Mouse (Mus musculus) lung, embryonic 16.5 days (tissue): ENCODE data around the gene Rph3al. TPM values are rescaled to one million over a fixed set of nuclear protein-coding genes. Genes with fewer than 3 reads are reported as not detected.

Experiments
- ATAC-seq: fragments of 200-750 bp; cut with Nextera tagmentation; 2 replicates; pipeline ENCODE4 v1.8.0; 2017; ENCODE audit warnings: low read depth, mild to moderate bottlenecking, moderate library complexity
- H3K27ac ChIP-seq: fragments of 300-500 bp; sonication (generic); 2 replicates; pipeline ENCODE4 v1.5.1; 2014; ENCODE audit warnings: mild to moderate bottlenecking, control low read depth, low read length
- H3K27me3 ChIP-seq: fragments of 300-500 bp; sonication (generic); 2 replicates; pipeline ENCODE4 v1.6.1; 2014; ENCODE audit warnings: low read depth, low read length, mixed read lengths; ENCODE audit not compliant: control insufficient read depth, insufficient read depth
- H3K36me3 ChIP-seq: fragments of 300-500 bp; sonication (generic); 2 replicates; pipeline ENCODE4 v1.6.1; 2014; ENCODE audit warnings: low read length; ENCODE audit not compliant: control insufficient read depth, insufficient read depth
- H3K4me1 ChIP-seq: fragments of 300-500 bp; sonication (generic); replicated peaks from 2 replicates; pipeline ENCODE4 v1.6.1; 2014; ENCODE audit warnings: low read length, mixed read lengths; ENCODE audit not compliant: control insufficient read depth, insufficient read depth
- H3K4me2 ChIP-seq: fragments of 300-500 bp; sonication (generic); 2 replicates; pipeline ENCODE4 v1.6.1; 2014; ENCODE audit warnings: low read depth, low read length, control low read depth
- H3K4me3 ChIP-seq: fragments of 300-500 bp; sonication (generic); 2 replicates; pipeline ENCODE4 v1.5.1; 2014; ENCODE audit warnings: mild to moderate bottlenecking, low read length, control low read depth
- H3K9ac ChIP-seq: fragments of 300-500 bp; sonication (generic); 2 replicates; pipeline ENCODE4 v1.6.1; 2014; ENCODE audit warnings: low read length, control low read depth
- H3K9me3 ChIP-seq: fragments of 300-500 bp; sonication (generic); 2 replicates; pipeline ENCODE4 v1.6.1; 2016; ENCODE audit warnings: low read length; ENCODE audit not compliant: control insufficient read depth
- WGBS: fragments of 180-500 bp; shearing (Covaris S2); extraction: QIAGEN DNeasy Blood & Tissue Kit; methylation state at CpG from one replicate; pipeline ENCODE4 v1.1.7; 2014; 5-methylcytosine and 5-hydroxymethylcytosine counted together
- polyA plus RNA-seq: library from polyadenylated mRNA; unstranded; fragments of >200 nt; fragmentation: Nextera tagmentation; extraction: Ambion mirVana; gene quantifications from 2 replicates; pipeline ENCODE4 v1.2.1, GENCODE M21; 2015

The Rph3al gene
- polyA plus RNA-seq, 1 experiment from 2014 or later = 8.1 TPM

DNA sequence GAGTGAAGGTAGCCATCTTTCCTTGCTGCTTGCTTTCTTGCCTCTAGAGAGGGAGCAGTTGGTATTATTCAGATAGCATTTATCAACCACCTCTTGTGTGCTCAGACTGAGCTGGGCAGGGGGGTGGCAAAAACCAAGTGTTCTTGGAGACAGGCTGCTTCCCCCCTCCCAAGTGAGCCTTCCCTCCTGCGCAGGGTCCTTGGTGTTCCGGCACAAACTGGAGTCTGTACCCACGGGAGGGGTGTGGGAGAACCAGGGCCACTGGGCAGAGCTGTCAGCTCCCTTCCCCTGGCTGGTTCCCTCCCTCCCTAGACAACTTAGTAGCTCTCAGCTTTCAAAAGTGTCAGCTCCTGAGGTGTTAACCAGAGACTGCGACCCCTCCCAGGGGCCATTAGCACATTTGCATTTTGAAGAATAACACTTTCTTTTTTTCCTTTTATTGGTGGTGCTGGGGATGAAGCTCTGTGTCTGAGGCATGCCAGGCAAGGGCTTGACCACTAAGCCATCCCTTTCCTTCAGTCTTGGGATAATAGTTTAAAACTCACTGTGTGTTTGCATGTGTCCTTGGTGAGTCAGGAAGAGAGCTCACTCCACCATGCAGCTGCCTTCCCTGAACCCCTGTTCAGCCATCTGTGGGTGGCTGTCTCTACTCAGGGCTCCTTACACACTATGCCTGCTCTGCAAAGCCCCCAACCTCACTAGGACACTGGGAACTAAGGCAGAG lies 73.5 kb downstream of the Rph3al start:
- H3K27me3 ChIP-seq = no peaks in the 10 kb centered on the region
- H3K4me3 ChIP-seq = no peak overlapping the region
- no peaks in the 10 kb centered on the region for H3K36me3 ChIP-seq
- 0 out of 2 replicates have a peak overlapping the region, but pooled peaks have one; percentile 12 for H3K27ac ChIP-seq
- H3K9ac ChIP-seq = no peak overlapping the region
- ATAC-seq = 0 out of 2 replicates have a peak, but pooled peaks have one; percentile 24
- no peaks in the 10 kb centered on the region for H3K9me3 ChIP-seq
- no peak overlapping the region for H3K4me2 ChIP-seq
- H3K4me1 ChIP-seq = peaks cover 26% of the 10 kb centered on the region
- WGBS = 41% methylated on average over 4 of the region's 4 CpGs

DNA sequence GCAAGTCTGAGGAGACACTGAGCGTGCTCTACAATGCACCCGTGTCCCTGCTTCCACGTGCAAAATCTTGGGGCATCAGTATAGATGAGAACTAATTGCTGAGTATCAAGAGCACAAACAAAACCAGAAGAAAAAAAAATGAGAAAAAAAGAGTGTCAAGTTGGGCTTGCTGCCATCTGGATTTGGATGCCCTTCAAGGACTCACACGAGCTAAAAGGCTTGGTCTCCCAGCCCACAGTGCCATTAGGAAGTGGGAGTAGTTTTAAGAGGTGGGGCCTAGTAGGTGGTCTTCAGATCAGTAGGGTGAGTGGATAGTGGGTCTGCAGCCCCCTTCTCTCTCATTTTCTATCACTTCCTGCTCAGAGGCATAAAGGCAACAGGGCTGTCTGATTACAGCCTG lies 75.8 kb downstream of the Rph3al start:
- Histone ChIP-seq H3K9me3 (no peaks in the 10 kb centered on the region), H3K9ac (no peak overlapping the region), H3K36me3 (no peaks in the 10 kb centered on the region), H3K27ac (no peak overlapping the region), H3K27me3 (no peaks in the 10 kb centered on the region), H3K4me3 (no peak overlapping the region), H3K4me1 (peaks cover 27% of the 10 kb centered on the region), H3K4me2 (no peak overlapping the region)
- ATAC-seq = no peak
- WGBS = 50% methylated on average over 4 of the region's 4 CpGs

DNA sequence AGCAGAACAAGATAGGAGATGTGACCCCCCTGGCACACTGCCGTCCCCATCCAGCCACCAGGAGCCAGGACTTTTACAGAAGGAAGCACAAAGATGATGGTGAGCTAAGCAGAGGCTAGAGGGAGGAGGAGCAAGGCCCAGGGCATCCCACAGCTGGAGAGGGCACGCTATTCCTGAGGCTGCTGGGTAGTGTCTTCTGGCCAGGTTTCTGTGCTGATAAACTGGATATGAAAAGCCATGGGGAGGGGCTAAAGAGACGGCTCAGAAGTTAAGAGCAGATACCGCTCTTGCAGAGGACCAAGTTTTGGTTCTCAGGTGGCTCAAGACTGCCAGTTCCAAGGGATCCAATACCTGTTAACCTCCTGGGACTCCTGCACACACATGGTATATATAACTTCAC lies 76.6 kb downstream of the Rph3al start:
- Histone ChIP-seq H3K27ac (no peak overlapping the region), H3K27me3 (no peaks in the 10 kb centered on the region), H3K4me1 (peaks cover 31% of the 10 kb centered on the region), H3K36me3 (no peaks in the 10 kb centered on the region), H3K4me3 (no peak overlapping the region), H3K9ac (no peak overlapping the region), H3K9me3 (no peaks in the 10 kb centered on the region), H3K4me2 (0 out of 2 replicates have a peak overlapping the region, but pooled peaks have one; percentile 3)
- ATAC-seq = no peak
- 40% methylated on average over 4 of the region's 4 CpGs for WGBS

DNA sequence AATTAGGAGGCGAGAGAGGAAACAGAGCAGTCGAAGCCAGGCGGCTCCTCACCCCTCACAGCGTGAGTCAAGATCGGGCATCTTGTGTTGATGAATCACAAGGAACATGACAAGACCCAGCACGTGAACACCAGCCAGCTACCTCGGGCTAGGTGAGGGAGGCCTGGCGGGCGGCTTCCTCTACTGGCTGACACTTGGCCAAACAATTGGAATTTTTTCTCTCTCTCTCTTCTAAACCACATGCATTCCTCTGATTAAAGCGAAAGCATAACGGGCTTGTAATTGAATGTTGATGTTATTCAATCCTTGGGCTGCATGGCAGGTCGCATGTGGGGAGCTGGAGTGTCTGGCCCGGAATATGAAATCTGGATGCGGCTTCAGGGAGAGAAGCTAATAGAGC lies 77.0 kb downstream of the Rph3al start:
- H3K9me3 ChIP-seq = no peaks in the 10 kb centered on the region
- ATAC-seq = no peak
- peaks cover 31% of the 10 kb centered on the region for H3K4me1 ChIP-seq
- no peak overlapping the region for H3K4me3 ChIP-seq
- H3K9ac ChIP-seq = no peak overlapping the region
- H3K36me3 ChIP-seq = no peaks in the 10 kb centered on the region
- H3K27me3 ChIP-seq = no peaks in the 10 kb centered on the region
- 31% methylated on average over 14 of the region's 14 CpGs for WGBS
- no peak overlapping the region for H3K27ac ChIP-seq
- H3K4me2 ChIP-seq = 0 out of 2 replicates have a peak overlapping the region, but pooled peaks have one; percentile 3

DNA sequence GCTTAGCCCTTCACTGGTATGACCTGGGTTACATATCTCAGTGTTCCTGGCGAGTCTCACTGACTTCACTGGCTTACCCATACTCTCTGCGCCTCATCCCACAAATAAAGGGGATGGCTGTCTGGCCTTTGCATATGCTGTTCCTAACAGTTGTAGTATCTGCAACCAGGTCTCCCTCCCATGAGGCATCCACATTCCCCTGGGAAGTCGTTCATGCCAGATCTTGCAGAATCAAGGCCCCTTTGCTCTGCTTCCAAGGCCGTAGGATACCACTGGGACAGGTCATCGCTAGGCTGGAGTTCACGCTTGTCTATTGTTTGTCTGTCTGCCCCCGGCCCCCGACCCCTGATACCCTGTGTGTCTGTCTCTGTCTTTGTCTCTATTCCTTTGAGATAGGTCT lies 78.8 kb downstream of the Rph3al start:
- peaks cover 18% of the 10 kb centered on the region for H3K4me1 ChIP-seq
- H3K9ac ChIP-seq = no peak overlapping the region
- WGBS = 77% methylated on average over 8 of the region's 8 CpGs
- H3K27me3 ChIP-seq = no peaks in the 10 kb centered on the region
- ATAC-seq = no peak
- no peak overlapping the region for H3K27ac ChIP-seq
- no peaks in the 10 kb centered on the region for H3K9me3 ChIP-seq
- no peak overlapping the region for H3K4me3 ChIP-seq
- H3K4me2 ChIP-seq = no peak overlapping the region
- H3K36me3 ChIP-seq = no peaks in the 10 kb centered on the region

DNA sequence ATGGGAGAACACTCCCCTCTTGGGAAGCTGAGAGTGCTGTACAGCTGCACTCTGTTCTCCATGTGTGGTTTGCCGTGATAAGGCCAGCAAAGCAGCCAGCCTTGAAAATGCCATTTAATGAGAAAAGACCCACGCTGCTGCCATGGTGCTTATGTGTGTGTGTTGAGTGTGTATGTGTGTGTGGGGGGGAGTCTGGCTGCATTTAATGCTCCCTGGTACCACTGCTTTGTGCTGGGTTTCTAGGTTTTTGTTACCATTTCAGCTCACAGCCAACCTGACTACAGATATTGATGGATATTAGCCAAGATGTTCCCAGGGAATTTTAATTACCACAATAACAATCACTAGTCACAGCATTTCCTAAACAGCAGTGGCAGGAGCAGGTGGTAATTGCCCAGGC lies 79.3 kb downstream of the Rph3al start:
- H3K27ac ChIP-seq = no peak overlapping the region
- ATAC-seq = no peak
- H3K4me1 ChIP-seq = peaks cover 17% of the 10 kb centered on the region
- H3K4me3 ChIP-seq = no peak overlapping the region
- H3K27me3 ChIP-seq = no peaks in the 10 kb centered on the region
- no peaks in the 10 kb centered on the region for H3K9me3 ChIP-seq
- H3K4me2 ChIP-seq = no peak overlapping the region
- 64% methylated on average over 2 of the region's 2 CpGs for WGBS
- H3K9ac ChIP-seq = no peak overlapping the region
- H3K36me3 ChIP-seq = no peaks in the 10 kb centered on the region

DNA sequence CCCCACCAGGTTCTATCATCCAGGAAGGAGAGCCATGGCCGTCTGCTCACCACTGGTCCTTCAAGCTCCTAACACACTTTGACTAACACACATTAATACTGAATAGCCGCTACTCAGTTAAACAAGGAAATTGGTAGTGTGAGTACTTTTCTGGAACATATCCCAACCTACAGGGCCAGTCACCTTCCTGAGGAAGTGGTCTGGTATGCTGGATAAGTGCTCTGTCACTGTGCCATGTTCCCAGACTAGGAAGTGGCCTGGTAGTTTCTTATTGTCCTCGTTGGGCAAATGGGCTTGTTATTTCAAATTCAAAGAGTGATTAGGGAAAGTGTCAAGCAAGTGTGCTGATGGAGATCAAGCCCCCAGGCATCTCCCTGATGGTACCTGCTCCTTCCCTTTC lies 80.4 kb downstream of the Rph3al start:
- Histone ChIP-seq H3K4me3 (no peak overlapping the region), H3K27me3 (no peaks in the 10 kb centered on the region), H3K36me3 (no peaks in the 10 kb centered on the region), H3K4me1 (peaks cover 17% of the 10 kb centered on the region), H3K27ac (peak overlapping the region; percentile 15), H3K9ac (no peak overlapping the region), H3K4me2 (no peak overlapping the region), H3K9me3 (no peaks in the 10 kb centered on the region)
- ATAC-seq = peak; percentile 64
- WGBS = 32% methylated on average over 3 of the region's 3 CpGs

DNA sequence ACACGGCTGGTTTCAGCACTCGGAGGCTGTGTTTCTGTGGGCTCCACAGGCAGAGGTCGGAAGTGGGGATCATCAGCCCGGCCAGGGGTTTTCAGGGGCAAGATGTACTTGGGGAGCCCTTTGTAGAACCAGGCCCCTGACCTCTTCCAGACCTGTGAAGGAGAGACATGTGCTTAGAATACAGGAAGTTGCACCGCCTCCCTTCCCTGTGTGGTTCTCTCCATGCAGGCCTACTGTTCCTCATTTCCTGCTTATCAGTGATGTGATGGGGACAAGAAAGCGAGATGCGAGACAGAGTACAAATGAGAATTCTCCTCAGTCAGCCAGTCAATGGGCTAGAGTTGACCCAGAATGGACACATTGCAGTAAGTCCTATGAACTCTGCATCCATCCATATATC lies 83.9 kb downstream of the Rph3al start:
- Histone ChIP-seq H3K27me3 (no peaks in the 10 kb centered on the region), H3K4me1 (peaks cover 11% of the 10 kb centered on the region), H3K9me3 (no peaks in the 10 kb centered on the region), H3K4me2 (no peak overlapping the region), H3K27ac (no peak overlapping the region), H3K4me3 (no peak overlapping the region), H3K9ac (no peak overlapping the region), H3K36me3 (no peaks in the 10 kb centered on the region)
- ATAC-seq = no peak
- 78% methylated on average over 7 of the region's 7 CpGs for WGBS

DNA sequence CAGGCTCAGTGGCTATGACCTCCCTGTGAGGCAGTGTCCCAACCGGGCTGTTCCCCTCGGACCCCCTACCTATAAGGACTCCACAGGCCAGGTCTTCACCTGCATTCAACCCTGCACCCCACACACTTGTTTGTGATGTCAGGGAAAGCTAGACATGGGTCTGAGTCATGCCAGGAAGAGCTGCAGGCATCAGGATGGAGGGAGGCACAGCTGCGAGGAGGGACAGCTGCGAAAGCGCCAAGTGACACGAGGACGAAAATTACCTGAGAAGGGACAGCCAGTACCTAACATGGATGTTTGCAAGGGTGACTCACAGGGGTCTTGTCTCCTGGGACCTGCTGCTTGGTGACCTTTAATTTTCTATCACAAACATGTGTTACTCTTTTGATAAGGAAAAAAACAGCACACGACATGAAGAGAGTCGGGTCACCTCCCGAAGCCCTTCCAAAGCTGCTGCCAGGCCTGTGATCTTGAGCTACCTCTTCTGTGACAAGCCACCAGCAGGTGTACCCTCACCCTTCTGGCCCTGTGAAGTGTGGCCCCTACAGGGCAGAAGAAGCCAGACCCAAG lies 85.1 kb downstream of the Rph3al start:
- Histone ChIP-seq H3K9me3 (no peaks in the 10 kb centered on the region), H3K4me2 (no peak overlapping the region), H3K27ac (no peak overlapping the region), H3K9ac (no peak overlapping the region), H3K4me1 (peaks cover 11% of the 10 kb centered on the region), H3K36me3 (no peaks in the 10 kb centered on the region), H3K27me3 (no peaks in the 10 kb centered on the region), H3K4me3 (no peak overlapping the region)
- WGBS = 79% methylated on average over 10 of the region's 10 CpGs
- ATAC-seq = no peak
